Mouse (Mus musculus) E14TG2a.4 (cell line): ENCODE data around the gene Fbxo42.

Experiments
- CTCF ChIP-seq: conservative IDR thresholded peaks from 2 replicates; pipeline ENCODE4 v1.5.1; 2014; ENCODE audit warnings: low read length
- NANOG ChIP-seq: IDR thresholded peaks from 2 replicates; pipeline ENCODE4 v1.6.1; 2014; ENCODE audit warnings: borderline replicate concordance, low read length, mixed read lengths

GRCm38 (mm10) chr4:141147112-141148008, at the start of gene Fbxo42:
- TF ChIP-seq CTCF (no peak), NANOG (no peak)
